Mouse (Mus musculus): ENCODE measurements around the gene Otog. TPM values are rescaled to one million over a fixed set of nuclear protein-coding genes. Genes with fewer than 3 reads are reported as not detected.

Otog gene
- total RNA-seq, 4 experiments from 2014 or later, result 0.59 to 0.87 TPM; not detected in 2

- DNase-seq, result no peak
Measured at GRCm38 (mm10) chr7:46285161-46285839, 44.5 kb downstream of the Otog start.

GRCm38 (mm10) chr7:46286391-46286790, 45.6 kb downstream of the Otog start:
- no peak for DNase-seq

GRCm38 (mm10) chr7:46287051-46287450, 46.3 kb downstream of the Otog start:
- no peak for DNase-seq

GRCm38 (mm10) chr7:46296330-46296729, 55.5 kb downstream of the Otog start:
- DNase-seq, result no peak

- no peak for DNase-seq
Measured at GRCm38 (mm10) chr7:46301031-46301632, 60.3 kb downstream of the Otog start.

- no peak for DNase-seq
Measured at GRCm38 (mm10) chr7:46313486-46313885, 72.7 kb downstream of the Otog start.

- DNase-seq, result no peak
Measured at GRCm38 (mm10) chr7:46314220-46315009, 73.6 kb downstream of the Otog start.

GRCm38 (mm10) chr7:46315692-46316091, 74.9 kb downstream of the Otog start:
- no peak for DNase-seq

GRCm38 (mm10) chr7:46316948-46317347, 76.2 kb downstream of the Otog start:
- DNase-seq, result no peak

GRCm38 (mm10) chr7:46321242-46321641, 80.5 kb downstream of the Otog start:
- no peak for DNase-seq

GRCm38 (mm10) chr7:46327896-46328295, 87.1 kb downstream of the Otog start:
- no peak for DNase-seq

- DNase-seq, result no peak
Measured at GRCm38 (mm10) chr7:46337397-46337796, 96.6 kb downstream of the Otog start.

- no peak for DNase-seq
Measured at GRCm38 (mm10) chr7:46339818-46340217, 99.0 kb downstream of the Otog start.

GRCm38 (mm10) chr7:46340295-46340694, 99.5 kb downstream of the Otog start:
- DNase-seq, result no peak

GRCm38 (mm10) chr7:46341471-46341870, 100.7 kb downstream of the Otog start:
- no peak for DNase-seq

- no peak for DNase-seq
Measured at GRCm38 (mm10) chr7:46347692-46348091, 106.9 kb downstream of the Otog start.

- no peak for DNase-seq
Measured at GRCm38 (mm10) chr7:46348813-46349212, 108.0 kb downstream of the Otog start.

- DNase-seq, result no peak
Measured at GRCm38 (mm10) chr7:46350119-46350702, 109.4 kb downstream of the Otog start.

GRCm38 (mm10) chr7:46352748-46353147, 112.0 kb downstream of the Otog start:
- DNase-seq, result no peak

GRCm38 (mm10) chr7:46353216-46353615, 112.4 kb downstream of the Otog start:
- DNase-seq, result no peak

GRCm38 (mm10) chr7:46353875-46354274, 113.1 kb downstream of the Otog start:
- no peak for DNase-seq
